Mouse (Mus musculus) embryonic fibroblast, embryonic 13.5 days (primary cell): ENCODE results near the gene Soat1. TPM values are rescaled to one million over a fixed set of nuclear protein-coding genes. Genes with fewer than 3 reads are reported as not detected.

Experiments
- H3K27ac ChIP-seq: 2 replicates; pipeline ENCODE4 v1.5.1; 2012; ENCODE audit warnings: low read length, control low read depth, inconsistent platforms; ENCODE audit not compliant: insufficient read depth
- H3K4me1 ChIP-seq: 2 replicates; pipeline ENCODE4 v1.6.1; 2011; ENCODE audit warnings: low read length; ENCODE audit not compliant: control insufficient read depth, insufficient read depth
- H3K4me3 ChIP-seq: 2 replicates; pipeline ENCODE4 v1.5.1; 2011; ENCODE audit warnings: mild to moderate bottlenecking, control low read depth, low read length; ENCODE audit not compliant: insufficient read depth
- CTCF ChIP-seq: IDR thresholded peaks from 2 replicates; pipeline ENCODE4 v1.5.1; 2011; ENCODE audit warnings: mild to moderate bottlenecking, control low read depth, low read length, moderate library complexity, borderline replicate concordance; ENCODE audit not compliant: insufficient read depth
- POLR2A ChIP-seq: IDR thresholded peaks from 2 replicates; pipeline ENCODE4 v1.6.1; 2011; ENCODE audit warnings: low read depth, mild to moderate bottlenecking, control low read depth, low read length, moderate library complexity
- polyA plus RNA-seq: library from polyadenylated mRNA; stranded (reverse); fragments of >200 nt; gene quantifications from 2 replicates; pipeline ENCODE4 v1.2.4, GENCODE M21; 2011; ENCODE audit warnings: low read depth; ENCODE audit not compliant: missing spikeins, insufficient read length

Soat1 gene
- polyA plus RNA-seq, 1 experiment: 100 TPM

DNA sequence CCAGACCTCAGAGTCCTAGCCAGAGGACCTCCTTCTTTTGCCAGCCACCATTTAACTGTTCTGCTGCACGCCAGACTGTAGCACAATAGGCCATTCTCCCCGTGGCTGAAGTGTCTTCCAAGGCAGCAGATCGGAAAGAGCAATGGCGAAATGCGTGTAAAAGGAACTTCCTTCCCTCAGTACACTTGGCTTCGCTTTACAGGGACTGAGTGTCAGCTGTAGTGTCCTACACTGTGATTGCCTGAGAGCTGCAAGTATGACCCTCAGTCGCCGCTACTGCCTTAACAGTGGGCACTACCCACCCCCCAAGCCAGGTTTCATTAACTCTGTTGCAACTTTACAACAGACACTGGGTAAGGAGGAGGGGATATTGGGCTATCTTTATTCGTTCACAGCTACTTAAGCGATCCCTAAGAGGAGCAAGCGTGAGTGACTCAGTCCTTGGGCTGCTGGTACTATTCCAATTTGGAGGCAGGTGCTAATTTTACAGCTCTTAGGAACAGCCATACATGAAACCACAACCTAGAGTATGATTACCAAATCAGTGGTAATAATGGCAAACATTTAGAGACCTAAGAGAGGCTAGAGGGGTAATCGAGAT lies 6.4 kb downstream of the Soat1 start:
- H3K27ac ChIP-seq: no peak overlapping the region
- TF ChIP-seq POLR2A (no peak), CTCF (no peak)
- no peak overlapping the region for H3K4me3 ChIP-seq
- H3K4me1 ChIP-seq: peaks cover 13% of the 10 kb centered on the region

DNA sequence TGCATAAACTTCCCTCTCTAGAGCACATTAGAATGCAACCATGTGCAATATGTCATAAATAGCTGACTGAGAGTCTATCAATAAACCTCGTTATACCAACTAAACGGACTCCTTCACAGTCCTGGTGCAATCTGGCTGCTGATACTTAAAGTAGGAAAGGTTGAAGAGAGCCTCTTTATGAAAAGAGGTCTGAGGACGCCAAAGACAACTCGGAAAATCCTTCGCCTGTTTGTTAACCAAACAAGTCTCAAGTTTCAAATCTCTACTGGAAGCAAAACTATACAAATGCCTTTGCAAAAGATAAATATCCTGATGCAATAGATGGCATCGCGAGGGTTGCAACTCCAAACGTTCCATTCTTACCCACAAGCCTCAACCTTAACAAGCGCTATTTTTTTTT lies 9.2 kb downstream of the Soat1 start:
- TF ChIP-seq POLR2A: no peak
- no peak for TF ChIP-seq CTCF
- no peak overlapping the region for H3K27ac ChIP-seq
- no peak overlapping the region for H3K4me3 ChIP-seq
- H3K4me1 ChIP-seq: peaks cover 11% of the 10 kb centered on the region

DNA sequence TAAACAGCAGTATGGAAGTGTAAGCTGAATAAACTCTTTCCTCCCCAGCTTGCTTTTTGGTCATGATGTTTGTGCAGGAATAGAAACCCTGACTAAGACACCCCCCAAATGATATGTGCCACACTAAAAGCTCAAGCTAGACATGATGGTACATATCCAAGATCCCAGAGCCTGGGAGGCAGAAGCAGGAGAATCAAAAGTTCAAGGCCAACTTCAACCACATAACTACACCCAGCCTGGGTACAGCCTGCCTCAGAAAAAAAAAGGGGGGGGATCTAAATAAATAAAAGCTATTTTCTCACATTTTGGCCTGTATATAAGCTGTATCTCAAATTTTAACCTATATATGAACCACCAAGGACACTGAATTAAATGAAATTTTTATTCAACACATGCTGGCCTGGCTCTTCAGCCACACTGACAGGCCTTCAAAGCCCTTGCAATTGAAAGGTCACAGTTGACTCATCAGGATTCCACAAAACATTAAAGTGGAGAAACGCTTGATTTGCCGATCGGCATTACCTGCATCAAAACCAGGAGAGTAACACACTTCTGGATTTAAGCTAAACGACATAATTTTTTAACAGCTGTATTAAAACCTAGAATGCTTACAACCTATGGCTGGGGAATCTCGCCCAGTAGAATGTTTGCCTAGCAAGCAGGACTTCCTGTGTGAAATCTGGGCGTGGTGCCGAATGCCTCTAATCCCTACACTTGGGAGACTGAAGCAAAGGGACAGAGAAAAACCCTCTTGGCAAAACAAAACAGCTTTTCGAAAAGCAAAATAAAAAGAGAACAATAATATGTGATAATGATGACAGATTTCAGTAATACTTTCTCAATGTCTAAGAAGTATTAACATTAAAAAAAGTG lies 9.9 kb downstream of the Soat1 start:
- Histone ChIP-seq H3K4me3 (no peak overlapping the region), H3K27ac (no peak overlapping the region), H3K4me1 (peaks cover 11% of the 10 kb centered on the region)
- no peak for TF ChIP-seq POLR2A
- TF ChIP-seq CTCF: no peak

DNA sequence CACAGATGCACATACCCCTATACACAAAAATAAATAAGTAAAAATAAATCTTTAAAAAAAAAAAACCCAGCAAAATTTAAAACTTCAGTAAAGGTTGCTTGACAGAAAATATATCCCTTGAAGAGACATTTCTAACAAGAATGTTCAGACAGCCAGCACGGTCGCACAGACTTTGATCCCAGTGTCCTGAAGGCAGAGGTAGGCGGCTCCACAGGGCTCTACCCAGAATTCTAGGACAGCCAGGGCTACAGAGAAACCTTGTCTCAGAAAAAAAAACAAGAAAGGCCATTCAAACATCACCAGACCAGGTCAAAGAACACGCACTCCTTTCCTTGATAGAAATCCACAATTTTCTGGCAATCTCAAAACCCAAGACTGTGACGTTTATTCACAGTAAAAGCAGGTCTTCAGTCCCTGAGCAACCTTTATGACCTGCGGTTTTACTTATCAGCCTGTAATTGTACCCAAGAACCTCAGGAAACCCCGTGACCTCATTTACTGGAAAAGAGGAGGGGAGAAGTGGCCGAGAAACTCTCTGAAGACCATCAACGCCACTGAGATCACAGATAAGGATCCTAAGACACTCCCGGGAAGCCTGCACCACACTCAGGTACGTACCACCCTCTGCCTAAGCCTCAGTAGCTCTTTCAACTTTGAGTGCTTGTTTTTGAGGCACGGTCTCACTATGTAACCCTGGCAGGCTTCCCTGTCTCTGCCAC lies 11.7 kb downstream of the Soat1 start:
- TF ChIP-seq CTCF (no peak), POLR2A (no peak)
- Histone ChIP-seq H3K4me1 (peaks cover 4% of the 10 kb centered on the region), H3K4me3 (no peak overlapping the region), H3K27ac (no peak overlapping the region)

DNA sequence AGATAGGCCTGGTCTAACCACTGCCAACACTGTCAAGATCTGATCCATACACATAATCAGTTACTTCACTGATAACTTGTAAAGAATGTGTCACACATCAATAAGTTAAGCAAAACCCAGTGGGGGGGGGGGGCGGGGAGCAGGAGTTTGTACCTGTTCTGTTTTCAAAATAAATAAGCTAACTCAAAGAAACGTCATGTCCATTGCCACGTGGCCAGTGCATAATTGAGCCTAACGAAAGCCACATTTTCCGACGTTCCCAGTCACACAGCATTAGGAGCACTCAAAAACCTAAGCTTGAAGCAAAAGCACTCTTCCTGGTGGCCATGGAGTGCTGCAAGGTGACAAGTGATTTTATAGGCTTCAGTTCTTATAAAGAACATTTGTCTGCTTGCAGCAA lies 13.1 kb downstream of the Soat1 start:
- Histone ChIP-seq H3K4me3 (no peak overlapping the region), H3K4me1 (peaks cover 4% of the 10 kb centered on the region), H3K27ac (no peak overlapping the region)
- TF ChIP-seq POLR2A (no peak), CTCF (no peak)

DNA sequence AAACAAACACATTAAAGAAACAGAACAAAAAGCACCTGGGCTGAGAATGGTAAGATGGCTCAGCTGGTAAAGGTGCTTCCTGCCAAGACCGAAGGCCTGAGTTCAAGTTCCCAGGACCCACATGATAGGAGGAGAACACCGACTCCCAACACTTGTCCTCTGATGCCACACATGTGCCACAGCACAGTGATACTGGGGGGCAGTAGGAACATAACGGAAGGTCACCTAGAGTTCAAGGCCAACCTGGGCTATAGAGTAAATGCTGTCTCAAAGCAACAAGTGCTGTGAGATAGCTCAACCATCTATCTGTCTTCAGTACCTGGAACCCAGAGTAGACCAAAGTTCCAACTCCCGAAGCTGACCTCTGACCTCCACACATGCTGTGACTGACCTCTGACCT lies 13.9 kb downstream of the Soat1 start:
- H3K4me3 ChIP-seq: no peak overlapping the region
- peaks cover 4% of the 10 kb centered on the region for H3K4me1 ChIP-seq
- TF ChIP-seq POLR2A: no peak
- no peak for TF ChIP-seq CTCF
- no peak overlapping the region for H3K27ac ChIP-seq

DNA sequence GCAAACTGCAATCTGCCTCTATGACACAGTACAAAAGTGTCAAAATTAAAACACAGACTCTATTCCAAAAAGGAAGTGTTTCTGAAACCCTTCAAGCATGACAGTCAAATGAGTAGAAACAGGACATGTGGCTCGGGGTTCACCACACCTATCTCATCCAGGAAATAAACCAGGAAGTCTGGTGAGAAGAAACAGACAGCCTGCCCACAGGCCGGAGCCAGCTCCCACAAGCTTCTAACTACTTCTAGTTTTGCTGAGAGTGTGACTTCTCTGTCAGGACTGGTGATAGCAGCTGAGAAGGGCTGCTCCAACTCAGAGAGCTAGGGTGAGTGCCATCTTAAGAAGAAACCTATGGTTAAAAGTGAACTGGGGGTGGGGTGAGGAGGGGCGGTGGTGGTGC lies 14.4 kb downstream of the Soat1 start:
- H3K27ac ChIP-seq: no peak overlapping the region
- TF ChIP-seq POLR2A: no peak
- no peak for TF ChIP-seq CTCF
- no peak overlapping the region for H3K4me3 ChIP-seq
- peaks cover 4% of the 10 kb centered on the region for H3K4me1 ChIP-seq

DNA sequence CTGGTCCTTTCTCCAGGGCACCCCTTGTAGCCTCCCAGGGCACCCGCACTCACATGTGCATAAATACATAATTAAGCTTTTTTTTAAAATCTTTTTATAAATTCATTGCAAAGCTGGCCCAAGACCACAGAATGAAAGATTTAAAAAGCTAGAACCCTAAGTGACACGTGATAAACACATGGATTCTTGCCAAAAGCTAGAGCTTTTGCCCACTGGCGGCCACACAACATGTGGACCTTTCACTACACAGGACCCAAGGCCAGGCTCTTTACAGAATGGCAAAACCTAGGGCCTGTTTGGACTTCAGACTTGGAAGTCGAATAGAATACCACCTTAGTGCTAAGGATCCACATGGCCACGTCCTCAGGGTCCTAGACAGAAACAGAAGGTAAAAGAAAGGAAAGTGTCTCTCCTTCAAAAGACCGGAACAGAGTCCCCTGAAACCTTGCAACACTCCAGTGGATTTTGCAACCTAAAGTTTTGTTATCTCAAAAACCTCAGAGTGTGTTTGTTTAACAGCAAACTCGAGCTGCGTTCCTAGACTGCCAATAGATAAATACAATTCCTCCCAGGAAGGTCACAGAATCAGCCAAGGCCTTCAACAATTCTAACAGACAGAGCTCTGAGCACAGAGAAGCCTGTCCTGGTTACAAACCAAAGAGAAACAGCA lies 15.6 kb downstream of the Soat1 start:
- no peak overlapping the region for H3K4me3 ChIP-seq

DNA sequence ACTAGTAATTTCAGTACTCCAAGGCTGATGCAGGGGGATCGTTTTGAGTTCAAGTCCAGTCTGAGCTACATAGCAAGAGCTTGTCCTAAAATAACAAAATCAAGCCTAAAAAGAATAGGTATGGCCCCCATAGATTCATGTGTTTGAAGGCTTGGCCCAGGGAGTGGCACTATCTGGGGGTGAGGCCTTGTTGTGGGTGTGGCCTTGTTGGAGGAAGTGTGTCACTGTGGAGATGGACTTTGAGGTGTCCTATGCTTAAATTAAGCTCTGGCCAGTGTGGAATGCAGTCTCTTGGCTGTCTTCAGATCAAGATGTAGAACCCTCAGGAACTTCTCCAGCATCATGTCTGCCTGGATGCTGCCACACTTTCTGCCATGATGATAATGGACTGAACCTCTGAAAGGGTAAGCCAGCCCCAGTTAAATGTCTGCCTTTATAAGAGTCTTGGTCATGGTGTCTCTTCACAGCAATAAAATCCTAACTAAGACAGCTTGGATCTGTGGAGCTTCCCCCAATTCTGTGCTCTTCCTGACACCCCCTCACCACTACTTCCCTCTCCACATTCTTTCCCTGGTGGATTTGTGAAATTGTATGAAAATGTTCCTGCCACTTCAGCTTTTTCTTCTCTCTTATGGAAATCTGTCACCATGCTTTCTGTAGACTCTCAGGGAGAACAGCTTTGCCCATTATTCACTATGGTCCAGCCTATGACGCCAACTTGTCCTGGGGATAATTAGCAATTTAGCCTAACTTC lies 18.9 kb downstream of the Soat1 start:
- H3K27ac ChIP-seq: peak overlapping the region; percentile 34
- no peak overlapping the region for H3K4me3 ChIP-seq
- H3K4me1 ChIP-seq: peaks cover 8% of the 10 kb centered on the region
- TF ChIP-seq CTCF: no peak
- no peak for TF ChIP-seq POLR2A

More for the DNA sequence above, 15.6 kb downstream of the Soat1 start:
- no peak overlapping the region for H3K27ac ChIP-seq
- peaks cover 5% of the 10 kb centered on the region; the same call in 1 of the 2 replicates for H3K4me1 ChIP-seq
- no peak for TF ChIP-seq CTCF
- no peak for TF ChIP-seq POLR2A
